Mouse (Mus musculus) lung, adult 18-20 months (tissue): Measurements from ENCODE around the gene Cbll1.

Experiments used
- DNase-seq, 2 experiments: peaks; one replicate each; pipeline ENCODE4 v3.0.0; 2022; ENCODE audit warnings: mixed read lengths in 2 of 2

The Cbll1 gene

DNA sequence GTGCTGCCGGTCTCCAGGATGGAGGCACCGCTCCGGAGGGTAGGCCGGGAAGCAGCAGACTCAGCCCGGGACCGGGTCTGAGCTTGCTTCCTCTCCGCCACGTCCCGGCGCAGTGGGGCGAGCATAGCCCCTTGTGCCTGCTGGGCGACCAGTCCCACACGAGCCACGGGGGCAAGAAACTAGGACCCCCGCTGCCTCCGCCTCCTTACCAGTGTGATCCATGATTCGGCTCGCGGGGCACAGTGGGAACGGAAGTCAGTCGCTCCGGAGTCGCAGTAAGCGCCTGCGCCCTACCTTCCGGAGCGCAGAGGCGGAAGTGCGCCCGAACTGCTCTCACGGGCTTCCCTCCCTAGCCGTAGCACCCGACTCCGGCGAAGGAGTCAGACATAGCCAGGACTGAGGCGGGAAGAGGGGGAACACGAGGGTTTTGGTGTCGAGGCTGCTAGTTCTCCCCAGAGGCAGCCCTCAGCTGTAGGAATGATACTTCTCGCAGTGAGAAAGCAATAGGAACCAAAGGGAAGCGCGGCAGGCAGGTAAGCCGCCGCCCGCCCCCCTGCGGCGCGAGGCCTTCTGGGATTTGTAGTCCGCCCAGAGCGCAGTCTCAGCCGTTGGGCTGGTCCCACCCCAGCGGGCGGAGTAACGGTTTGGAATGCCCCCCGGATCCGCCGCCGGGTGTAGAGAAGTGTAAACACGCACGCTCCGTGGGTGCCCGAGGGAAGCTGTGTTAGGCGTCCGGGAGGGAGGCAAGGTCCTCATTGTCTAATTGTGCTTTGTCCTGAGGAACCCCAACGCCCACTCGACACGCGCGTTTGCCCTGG is at the start of gene Cbll1:
Gene Cbll1, minus strand, starts transcription at position 303 of the 818 bp plus-strand sequence.
- peak; percentile 94 to 96 for DNase-seq

DNA sequence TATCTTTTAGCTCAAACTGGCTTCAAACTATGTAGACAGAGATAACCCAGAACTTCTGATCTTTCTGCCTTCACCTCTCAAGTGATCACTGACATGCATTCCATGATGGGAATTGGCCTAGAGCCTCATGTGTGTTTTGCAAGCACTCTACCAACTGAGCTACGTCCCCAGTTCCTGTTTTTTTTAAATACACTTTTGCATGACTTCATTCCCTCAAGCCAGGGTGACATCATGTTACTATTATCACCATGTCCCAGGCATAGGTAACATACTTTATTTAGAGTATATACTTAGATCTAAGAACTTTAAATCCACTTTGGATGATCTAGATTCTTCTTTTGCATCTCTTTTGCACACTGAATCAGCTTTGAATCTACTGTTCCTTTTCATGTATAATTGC is 46.6 kb upstream of the Cbll1 start:
- DNase-seq = no peak

DNA sequence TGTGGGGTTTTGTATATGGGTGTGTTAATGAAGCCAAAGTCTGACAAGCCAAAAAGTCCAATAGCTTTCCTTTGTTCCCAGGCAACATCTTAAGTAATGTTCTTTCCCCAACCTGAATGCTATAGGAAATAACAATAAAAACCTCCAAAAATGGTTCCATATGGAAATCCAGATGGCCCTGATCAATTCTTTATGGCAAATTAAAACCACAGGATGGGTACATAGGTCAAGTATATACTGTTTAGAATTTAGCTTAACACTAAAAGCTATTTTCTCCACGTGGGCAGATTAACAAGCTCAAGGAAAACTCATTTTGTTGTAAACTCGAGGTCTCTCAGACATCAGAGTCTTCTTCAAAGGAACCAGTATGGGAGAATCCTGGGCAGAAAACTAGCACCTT is 45.8 kb upstream of the Cbll1 start:
- DNase-seq = no peak

DNA sequence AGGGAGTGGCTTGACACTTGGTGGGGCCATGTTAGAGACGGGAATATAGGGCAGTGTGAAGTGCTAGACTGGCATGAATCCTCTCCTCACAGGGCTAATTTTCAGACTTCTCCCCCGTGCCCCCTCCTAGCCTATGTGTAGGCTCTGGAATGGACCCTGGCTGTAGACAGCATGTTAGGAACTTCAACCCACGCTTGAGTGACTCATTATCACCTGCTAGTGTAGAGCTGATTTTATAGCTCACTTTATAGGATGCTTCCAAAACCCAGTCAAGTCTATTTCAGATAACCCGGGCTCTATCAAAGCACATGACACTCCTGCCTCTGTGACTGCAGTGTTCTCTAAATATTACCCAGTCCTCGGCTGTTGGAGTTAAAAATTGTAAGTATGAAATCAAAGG is 42.1 kb upstream of the Cbll1 start:
- no peak for DNase-seq

DNA sequence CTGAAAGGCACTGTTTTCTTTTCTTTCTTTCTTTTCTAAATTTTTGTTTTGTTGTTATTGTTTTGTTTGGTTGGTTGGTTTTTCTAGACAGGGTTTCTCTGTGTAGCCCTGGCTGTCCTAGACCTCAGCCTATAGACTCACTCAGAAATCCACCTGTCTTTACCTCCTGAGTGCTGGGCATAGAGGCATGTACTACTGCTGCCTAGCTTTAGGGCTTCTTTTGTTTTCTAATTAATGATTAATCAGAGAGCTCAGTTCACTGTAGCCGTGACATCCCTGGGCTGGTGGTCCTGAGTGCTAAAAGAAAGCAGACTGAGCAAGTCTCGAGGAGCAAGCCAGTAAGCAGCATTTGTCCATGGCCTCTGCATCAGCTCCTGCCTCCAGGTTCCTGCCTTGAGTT is 40.4 kb upstream of the Cbll1 start:
- DNase-seq = no peak

DNA sequence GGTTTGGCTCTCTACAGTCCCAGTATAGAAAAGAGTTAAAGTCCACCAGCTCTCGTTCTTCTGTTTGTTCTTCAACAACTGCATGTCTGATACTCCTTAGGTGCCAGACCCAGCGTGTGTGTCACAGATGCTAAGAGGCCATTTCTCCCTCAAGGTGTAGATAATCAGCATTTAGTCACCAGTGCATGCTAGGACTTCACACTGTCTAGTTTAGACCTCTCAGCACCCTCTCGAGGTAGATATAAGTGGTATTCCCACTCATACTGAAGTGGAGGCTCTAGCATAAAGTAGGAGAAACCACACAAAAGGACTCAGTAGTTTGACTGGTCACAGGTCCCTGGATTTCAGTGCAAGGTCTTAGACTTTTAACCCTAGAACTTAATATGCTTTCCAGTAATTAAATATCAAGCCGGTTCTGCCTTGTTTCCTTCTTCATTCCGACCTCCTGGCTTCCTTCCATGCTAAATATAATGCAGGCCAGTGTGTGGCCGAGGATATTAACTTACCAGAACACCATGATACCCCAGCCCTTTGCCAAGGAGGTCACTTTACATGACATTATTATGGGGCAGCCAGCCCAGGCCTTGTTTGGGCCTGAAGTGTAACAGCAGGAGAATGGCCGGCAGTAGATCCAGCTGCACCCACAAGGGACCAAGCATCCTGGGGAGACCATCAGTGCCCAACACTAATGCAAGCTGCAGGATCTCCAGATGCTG is 38.3 kb upstream of the Cbll1 start:
- DNase-seq = no peak

DNA sequence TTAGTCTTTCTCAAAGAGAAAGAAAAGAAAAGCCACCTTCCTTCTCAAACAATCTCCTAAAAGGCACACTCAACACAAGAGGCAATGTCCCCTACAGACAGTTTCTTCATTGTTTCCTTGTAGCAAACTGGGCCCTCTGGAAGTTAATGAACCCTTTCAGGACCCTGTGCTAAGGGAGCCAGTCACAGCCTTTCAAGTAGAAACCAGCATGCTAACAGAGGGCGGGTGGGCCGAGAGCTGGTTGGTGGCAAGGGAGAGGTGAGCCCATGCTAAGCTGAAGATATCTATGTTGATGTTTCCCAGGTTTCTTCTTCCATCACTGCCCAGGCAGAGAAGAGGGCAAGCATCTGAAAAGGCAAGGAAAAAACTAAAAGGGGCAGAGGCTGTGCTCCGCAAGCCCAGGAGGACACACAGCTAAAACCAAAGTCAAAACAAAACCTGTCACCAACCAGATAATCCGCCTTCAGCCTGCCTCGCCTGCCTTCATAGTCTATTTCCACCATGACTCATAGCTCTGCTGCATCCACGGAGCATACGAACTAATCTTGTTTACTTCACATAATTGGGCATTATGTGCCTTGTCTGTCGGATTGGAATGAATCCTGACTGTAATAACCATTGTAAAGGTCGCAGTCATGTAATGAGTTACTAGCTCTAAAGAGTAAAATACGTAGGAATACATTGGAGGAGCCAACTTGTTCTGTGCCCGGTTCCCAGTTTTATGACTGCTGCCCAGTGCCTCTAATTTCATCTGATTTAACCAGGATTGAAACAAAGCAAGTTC is 34.8 kb upstream of the Cbll1 start:
- no peak for DNase-seq

DNA sequence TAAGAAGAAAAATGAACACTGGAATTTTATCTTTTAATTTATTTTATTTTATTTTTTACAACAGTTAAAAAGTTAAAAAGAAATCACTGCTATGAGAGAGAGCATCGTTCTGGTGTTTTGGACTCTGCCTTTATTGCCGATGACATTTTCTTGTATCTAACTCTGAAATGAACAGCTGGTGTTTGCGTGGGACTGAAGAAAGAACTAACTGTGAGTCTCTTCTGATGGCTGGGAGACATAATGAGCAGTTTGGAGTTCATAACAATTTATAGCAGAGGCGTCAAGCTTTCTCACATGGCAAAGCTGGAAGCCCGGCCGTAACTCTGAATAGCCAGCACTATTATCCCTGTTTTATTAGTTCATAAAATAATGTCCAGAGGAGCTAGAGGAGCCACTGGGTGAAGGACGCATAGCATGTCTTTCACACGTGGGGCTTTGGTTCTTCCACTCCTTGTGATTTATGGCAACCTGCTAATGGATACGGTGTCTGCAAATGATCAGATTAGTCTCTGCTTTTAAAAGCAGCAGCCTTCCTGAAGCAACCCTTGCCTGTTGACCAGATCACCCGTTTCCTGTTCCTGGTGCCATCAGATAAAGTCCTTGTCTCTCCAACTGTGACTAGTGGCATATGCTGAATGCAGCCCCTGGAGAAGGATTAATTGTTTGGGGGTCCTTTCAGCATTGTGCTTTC is 33.9 kb upstream of the Cbll1 start:
- no peak for DNase-seq

DNA sequence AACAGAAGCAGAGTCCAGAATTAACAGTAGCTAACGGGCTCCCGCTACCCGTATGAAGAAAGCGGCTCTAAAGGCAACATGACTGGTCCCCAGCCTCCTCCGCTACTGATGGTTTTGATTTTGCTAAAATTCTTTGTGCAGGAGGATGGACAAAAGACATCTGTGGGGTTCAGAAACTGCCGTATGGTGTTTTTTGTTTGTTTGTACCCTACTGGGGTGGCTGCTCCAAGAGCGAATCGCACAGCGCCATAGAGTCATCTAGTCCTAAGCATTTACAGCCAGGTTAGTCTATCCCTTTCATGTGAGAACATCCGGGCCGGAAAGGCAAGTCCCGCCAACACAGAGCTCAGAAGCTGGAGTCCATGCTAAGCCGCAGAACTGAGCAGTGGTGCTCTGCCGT is 32.6 kb upstream of the Cbll1 start:
- DNase-seq = no peak

DNA sequence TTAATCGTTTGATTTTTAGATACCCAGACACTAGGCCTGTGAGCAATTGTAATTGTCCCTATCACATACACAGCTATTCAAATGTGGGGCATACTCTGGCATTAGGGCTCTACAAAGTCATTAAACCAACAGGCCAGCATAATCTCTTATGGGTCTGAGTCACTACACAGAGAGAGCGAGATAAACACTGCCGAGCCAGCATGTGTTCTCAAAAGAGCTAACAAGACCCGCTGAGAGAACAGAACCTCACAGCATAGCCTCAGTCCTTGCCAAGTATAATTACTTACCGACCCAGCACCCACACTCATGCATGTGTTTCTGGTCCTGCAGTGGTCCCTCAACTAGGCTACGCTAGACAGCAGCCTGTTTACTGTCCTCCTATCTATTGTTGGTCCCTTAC is 28.0 kb upstream of the Cbll1 start:
- DNase-seq = no peak

DNA sequence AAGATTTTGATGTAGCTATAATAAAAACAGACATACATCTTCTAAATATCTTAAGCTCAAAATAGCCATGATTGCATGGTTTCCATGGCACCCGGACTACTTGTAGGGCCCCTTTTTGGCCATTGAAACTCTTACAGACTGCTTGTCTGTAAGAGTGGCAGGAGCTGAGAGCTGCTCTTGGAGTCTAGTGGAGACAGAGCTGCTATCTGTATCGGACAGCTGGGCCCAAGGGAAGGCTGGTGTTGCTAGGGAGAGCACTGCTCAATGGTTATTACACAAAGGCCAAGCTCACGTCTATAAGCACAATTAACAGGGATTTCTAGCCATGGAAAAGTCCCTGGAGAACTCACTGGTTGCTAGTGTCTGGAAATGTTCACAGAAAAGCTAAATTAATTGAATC is 22.0 kb upstream of the Cbll1 start:
- DNase-seq = no peak

DNA sequence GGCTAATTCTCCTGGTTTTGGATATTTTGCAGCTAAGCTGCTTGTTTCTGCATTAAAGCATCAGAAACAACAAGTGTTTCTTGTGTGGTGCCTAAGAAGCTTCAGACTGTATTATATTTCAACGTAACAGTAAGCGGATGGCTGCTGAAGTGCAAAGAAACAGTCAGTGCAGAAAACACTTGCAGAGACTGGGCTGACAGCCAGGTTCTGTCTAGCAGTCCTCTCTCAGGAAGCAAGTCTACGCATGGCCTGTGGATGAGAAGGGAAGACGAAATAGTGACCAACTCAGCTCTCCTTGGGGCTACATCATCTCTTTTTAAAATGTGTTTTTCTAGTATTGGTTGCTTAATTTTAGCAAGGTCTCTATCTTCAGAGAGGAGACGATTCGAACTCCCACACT is 20.7 kb upstream of the Cbll1 start:
- no peak for DNase-seq

DNA sequence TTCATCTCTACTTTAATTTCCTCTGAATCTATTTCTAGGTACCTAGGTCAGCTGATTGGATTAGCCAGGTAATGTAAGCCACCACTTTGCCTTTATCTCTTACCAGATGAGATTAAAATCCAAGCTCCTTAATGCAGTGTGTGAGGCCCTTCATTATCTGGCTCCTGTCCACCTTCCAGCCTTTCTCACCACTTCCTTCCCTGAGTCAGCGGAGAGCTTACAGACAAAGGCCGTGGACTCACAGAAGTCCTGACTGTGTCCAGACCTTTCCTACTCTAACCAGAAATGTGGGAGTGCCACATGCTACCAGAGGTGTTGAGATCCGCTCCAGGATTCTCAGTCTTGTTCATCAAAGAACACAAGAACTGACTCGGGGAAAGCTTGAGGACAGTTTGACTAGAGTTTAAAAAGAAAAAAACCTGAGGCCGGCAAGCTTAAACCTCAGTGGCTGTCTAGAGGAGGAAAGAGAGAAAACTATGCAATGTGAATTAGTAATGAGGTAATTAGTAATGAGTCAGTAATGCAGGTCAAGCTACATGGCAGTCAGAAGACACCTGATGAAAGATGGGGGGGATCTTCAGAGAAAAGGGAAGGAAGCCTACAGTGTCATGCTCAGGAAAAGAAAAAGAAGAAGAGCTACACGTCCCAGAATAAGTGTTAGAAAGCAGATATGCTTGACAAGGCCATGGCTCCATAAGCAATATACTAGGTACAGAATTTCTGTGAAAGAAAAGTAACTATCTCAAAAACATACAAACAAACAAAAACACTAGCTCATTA is 14.5 kb upstream of the Cbll1 start:
- DNase-seq = no peak

DNA sequence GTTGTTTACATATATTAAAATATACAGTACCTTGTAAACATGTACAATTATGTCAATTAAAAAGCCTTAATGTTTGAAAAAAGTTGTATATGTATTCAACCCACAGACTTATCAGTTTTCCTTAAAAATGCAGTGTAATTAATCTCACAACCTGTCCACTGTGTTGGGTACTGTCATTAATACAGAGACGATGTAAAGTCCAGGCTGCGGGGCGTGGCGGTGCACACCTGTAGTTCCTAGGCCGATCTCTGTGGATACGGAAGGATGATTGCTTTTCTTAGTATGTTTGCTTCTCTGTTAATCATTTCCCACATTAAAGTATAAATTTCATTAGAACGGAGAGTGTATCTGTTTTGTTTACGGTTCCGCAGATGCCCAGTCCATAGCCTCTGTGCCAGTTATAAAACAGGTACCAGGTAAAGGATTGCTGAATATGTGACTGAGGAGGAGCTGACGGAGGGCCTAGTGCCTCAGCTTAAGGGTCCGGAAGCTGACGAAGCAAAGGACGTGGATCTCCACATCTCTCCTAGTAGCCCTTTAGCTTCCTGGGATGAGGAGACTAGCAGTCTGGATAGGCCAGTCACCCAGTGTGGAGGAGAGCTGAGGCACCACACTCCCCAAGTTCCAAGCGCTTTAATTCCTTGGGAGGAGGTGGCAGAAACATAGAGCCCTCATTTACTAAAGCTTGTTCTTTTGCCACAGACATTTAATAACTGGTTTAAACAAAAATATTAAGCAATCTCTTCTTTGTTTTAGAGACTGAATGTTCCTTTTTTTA is 13.4 kb upstream of the Cbll1 start:
- DNase-seq = no peak

DNA sequence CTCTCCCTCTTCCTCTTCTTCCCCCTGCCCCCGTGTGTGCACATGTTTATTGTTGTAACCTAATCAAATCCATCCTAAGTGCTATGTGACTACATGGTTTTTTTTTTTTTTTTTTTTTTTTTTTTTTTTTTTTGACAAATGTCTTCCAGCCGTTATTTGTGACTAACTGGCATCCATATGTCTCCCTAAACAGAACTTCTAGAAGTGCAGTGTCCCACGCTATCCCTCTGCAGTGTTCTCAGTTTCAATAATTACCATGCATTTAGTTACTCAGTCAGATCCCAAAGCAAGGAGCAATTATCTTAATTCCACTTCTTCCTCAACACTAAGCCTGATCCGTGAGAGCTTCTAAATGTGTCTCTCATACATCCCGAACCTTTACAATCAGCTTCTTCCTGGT is 11.8 kb upstream of the Cbll1 start:
- DNase-seq = no peak

DNA sequence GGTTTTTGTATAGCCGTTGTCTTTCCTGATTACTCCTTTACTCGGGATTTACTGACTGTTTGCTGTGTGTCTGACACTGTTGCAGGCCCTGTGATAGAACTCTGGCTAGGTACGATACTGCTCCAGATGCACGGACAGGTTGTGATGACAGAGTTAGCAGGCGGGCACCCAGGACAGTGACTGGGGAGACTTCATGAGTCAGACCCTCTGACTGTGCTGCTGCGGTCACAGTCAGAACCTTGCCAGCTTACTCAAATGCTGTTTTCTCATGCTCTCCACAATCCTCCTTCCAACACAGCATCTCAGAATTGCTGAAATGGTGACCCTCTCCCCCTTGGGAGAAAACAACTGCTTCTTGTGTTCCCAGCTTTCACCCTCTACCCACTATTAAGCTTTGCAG is 9.1 kb upstream of the Cbll1 start:
- no peak for DNase-seq

DNA sequence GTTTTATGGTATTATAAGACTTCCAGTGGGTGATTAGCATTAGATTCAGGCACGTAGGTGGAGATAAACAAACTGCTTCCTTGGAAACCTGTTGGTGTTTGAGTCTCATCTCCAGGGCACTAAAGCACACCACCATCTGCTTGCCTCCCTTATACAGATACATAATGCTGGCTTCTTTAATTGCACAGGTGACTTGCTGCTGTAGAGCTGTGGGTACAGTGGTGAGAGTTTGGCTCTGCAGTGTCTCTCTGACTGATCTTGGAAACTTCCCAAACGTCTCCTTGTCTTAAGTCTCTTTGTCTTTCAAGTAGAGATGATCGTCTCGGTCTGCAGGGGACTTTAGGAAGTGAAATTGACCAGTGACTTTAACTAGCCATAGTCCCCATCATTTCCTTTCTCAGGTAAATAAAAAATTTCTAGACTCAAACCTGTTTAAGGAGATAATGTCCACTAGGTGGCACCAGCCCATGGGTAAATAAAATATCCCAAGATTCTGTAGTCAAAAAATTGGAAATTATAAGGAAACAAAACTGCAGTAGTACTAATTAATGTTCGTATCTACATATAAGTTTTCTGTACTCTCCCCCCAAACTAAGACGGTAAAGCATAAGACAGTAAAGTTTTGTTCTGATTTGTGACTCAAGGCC is 8.4 kb upstream of the Cbll1 start:
- DNase-seq = peak in 1 of 2 experiments; percentile 10

DNA sequence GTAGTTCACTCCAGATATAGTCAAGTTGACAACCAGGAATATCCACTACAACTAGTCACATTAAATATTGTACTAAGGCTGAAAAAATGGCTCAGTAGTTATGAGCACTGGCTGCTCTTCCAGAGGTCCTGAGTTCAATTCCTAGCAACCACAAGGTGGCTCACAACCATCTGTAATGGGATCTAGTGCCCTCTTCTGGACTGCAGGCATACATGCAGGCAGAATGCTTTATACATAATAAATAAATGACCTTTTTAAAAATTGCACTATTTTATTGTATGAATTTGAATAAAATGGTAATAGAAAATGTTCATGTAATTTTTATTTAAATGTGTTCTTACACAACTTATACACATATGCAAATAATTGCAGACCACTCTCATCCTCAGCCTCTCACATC is 3.8 kb upstream of the Cbll1 start:
- no peak for DNase-seq

DNA sequence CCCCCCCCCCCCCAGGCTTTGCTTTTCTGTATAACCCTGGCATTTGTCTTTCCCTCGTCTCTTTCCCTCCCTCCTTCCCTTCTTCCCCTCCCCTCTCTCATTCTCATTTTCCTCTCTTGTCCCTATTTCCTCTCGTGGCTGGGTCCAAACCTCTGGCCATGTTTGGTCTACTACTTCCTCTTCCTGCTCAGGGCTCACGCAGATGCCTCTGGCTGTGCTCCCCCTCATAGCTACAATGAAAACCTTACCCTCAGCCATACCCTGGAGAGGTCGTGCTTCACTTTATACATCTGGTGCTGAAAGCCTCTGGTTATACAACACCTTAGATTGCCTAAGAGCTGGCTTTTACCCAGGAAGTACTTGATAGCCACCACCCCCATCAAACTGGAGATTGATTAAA is 1.9 kb upstream of the Cbll1 start:
- DNase-seq = peak in 1 of 2 experiments; percentile 36

DNA sequence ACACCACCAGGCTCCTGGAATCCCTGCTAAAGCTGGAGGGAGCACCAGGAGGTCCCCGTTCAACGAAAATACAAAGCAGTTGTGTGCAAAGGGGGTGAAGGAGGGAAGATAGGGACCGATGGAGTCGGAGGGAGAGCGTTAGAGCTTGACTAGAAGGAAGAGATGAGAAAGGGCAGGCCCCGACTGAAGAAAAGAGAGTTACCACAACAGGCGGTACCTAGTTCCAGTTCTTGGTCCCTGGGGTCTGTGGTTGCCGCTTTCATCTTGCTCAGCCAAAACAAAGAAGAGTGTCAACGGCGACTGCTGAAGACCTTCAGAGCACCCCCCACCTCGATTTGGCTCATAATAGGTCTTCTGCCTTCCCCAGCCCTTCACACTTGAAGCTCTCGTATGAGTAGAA is 780 bp upstream of the Cbll1 start:
- DNase-seq = no peak

DNA sequence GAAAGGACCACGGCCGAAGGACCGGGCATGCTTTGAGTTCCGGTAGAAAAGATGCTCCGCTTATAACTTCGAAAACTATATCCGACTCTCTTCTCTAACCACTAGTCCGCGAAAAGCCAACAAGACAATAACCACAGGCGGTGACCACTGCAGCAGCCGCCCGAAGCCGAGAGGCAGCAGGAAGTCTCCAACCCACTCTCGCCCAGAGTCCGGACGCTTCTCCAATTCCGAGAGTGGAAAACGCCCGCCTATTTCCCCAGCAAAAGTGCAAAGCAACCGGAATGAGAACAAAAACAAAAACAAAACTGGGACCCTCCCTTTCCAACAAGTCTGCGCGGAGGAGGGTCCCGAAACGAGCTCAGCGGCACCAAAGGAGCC is 491 bp downstream of the Cbll1 start:
- DNase-seq = peak in 1 of 2 experiments; percentile 11
